12 mouse cellular contexts compared by ENCODE assay signal in the genomic region with DNA sequence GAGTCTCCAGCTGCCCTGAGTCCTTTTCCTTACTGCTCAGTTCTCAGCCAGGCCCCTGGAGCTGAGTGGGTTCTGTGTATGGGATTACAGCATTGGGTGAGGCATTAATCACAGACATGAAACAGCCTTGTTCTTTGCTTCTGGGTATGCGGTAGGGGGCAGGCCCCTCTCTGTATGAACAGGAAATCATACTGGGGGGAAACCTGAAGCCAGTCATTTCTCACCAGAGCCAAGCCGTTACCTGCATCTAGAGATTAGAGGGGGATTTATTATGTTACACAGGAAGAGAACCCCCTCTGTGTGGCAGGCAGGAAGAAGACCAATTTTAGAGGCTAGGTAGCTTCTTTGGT. TPM values are rescaled to one million over a fixed set of nuclear protein-coding genes. Genes with fewer than 3 reads are reported as not detected.
A peak's percentile ranks its signal among the peaks of the same experiment; 100 is the strongest.
DNase-seq lines count a peak whose midpoint lies in the region; ATAC-seq and TF ChIP-seq lines count a peak whose summit lies in the region.
"Had no signal": no experiment of that assay in that cellular context is flagged by ENCODE, and none has a peak within 500 bp of the region (broad histone marks: within the 10 kb centered on the region; RNA-seq: fewer than 3 reads in every experiment).

No protein-coding gene starts in this region.

- TF ChIP-seq POLR2A in heart, adult 2 months (IDR thresholded peaks at IDR 0.05; ENCODE audit: insufficient read depth, low read depth, low read length) = no peak

- H3K9ac ChIP-seq in heart, embryonic 11.5 days (ENCODE audit: low read depth, low read length) = no peak overlapping the region
- no peak overlapping the region for H3K9ac ChIP-seq in heart, adult 2 months (ENCODE audit: low read depth, low read length)
- H3K9ac ChIP-seq in lung, embryonic 15.5 days = no peak overlapping the region
- H3K9ac ChIP-seq in lung, postnatal 0 days (replicated peaks; ENCODE audit: low read depth) = no peak overlapping the region
- no peak overlapping the region for H3K9ac ChIP-seq in stomach, embryonic 15.5 days
- H3K9ac ChIP-seq in liver, postnatal 0 days (replicated peaks) = no peak overlapping the region

- H3K9me3 ChIP-seq in heart, embryonic 11.5 days (replicated peaks; ENCODE audit: control insufficient read depth, low read length) = peaks cover 5% of the 10 kb centered on the region; the same call in 1 of the 2 replicates
- no peaks in the 10 kb centered on the region for H3K9me3 ChIP-seq in lung, embryonic 15.5 days
- H3K9me3 ChIP-seq in lung, postnatal 0 days (ENCODE audit: low read length) = no peaks in the 10 kb centered on the region
- H3K9me3 ChIP-seq in limb, embryonic 10.5 days (replicated peaks) = no peaks in the 10 kb centered on the region
- H3K9me3 ChIP-seq in stomach, embryonic 15.5 days = no peaks in the 10 kb centered on the region
- H3K9me3 ChIP-seq in liver, postnatal 0 days (ENCODE audit: low read length) = peaks cover 2% of the 10 kb centered on the region; the same call in 1 of the 2 replicates

- no peak for TF ChIP-seq EP300 in heart, adult 2 months (IDR thresholded peaks at IDR 0.05; ENCODE audit: insufficient read depth, low read depth, low read length)
- TF ChIP-seq EP300 in lung, postnatal 0 days (IDR thresholded peaks at IDR 0.05) = no peak
- no peak for TF ChIP-seq EP300 in liver, postnatal 0 days (IDR thresholded peaks at IDR 0.05; ENCODE audit: low read depth)

- H3K27me3 ChIP-seq in heart, embryonic 11.5 days (ENCODE audit: control insufficient read depth, insufficient read depth, low read length) = no peaks in the 10 kb centered on the region; the same call in 1 of the 2 replicates
- H3K27me3 ChIP-seq in heart, adult 2 months (ENCODE audit: control insufficient read depth, insufficient read depth, low read length) = no peaks in the 10 kb centered on the region
- H3K27me3 ChIP-seq in lung, embryonic 15.5 days = peaks cover 16% of the 10 kb centered on the region; the same call in 1 of the 2 replicates
- H3K27me3 ChIP-seq in lung, postnatal 0 days (replicated peaks; ENCODE audit: insufficient read depth, low read length) = no peaks in the 10 kb centered on the region
- peaks cover 12% of the 10 kb centered on the region for H3K27me3 ChIP-seq in limb, embryonic 10.5 days (ENCODE audit: low read depth, poor library complexity, severe bottlenecking)
- H3K27me3 ChIP-seq in stomach, embryonic 15.5 days (replicated peaks) = 0 out of 2 replicates have a peak, but pooled peaks cover 5% of the 10 kb centered on the region
- H3K27me3 ChIP-seq in liver, postnatal 0 days (ENCODE audit: insufficient read depth, low read length) = 0 out of 2 replicates have a peak, but pooled peaks cover 4% of the 10 kb centered on the region

- no peak for TF ChIP-seq CTCF in heart, adult 2 months (IDR thresholded peaks at IDR 0.05)
- no peak for TF ChIP-seq CTCF in lung, postnatal 0 days (IDR thresholded peaks at IDR 0.05)
- TF ChIP-seq CTCF in liver, postnatal 0 days (IDR thresholded peaks at IDR 0.05; ENCODE audit: low read depth) = no peak

- no peaks in the 10 kb centered on the region for H3K36me3 ChIP-seq in heart, embryonic 11.5 days (ENCODE audit: control insufficient read depth, insufficient read depth, low read length)
- no peaks in the 10 kb centered on the region for H3K36me3 ChIP-seq in heart, adult 2 months (ENCODE audit: control insufficient read depth, insufficient read depth, low read length)
- no peaks in the 10 kb centered on the region for H3K36me3 ChIP-seq in lung, embryonic 15.5 days
- H3K36me3 ChIP-seq in lung, postnatal 0 days (ENCODE audit: insufficient read depth, low read length) = no peaks in the 10 kb centered on the region
- H3K36me3 ChIP-seq in limb, embryonic 10.5 days = no peaks in the 10 kb centered on the region
- no peaks in the 10 kb centered on the region for H3K36me3 ChIP-seq in stomach, embryonic 15.5 days
- H3K36me3 ChIP-seq in liver, postnatal 0 days (replicated peaks; ENCODE audit: insufficient read depth, low read length) = no peaks in the 10 kb centered on the region
- H3K36me3 ChIP-seq: neural tube, embryonic 13.5 days had no signal

- ATAC-seq in heart, embryonic 11.5 days (replicated peaks; ENCODE audit: insufficient number of reproducible peaks, low FRiP score, low TSS enrichment) = 0 out of 2 replicates have a peak, but pooled peaks have one; percentile 17
- ATAC-seq in lung, embryonic 15.5 days (ENCODE audit: borderline replicate concordance, extremely low read depth, low FRiP score, low TSS enrichment) = no peak
- no peak for ATAC-seq in lung, postnatal 0 days
- ATAC-seq in stomach, embryonic 15.5 days (ENCODE audit: insufficient read depth, low FRiP score, low read depth) = no peak
- ATAC-seq in liver, postnatal 0 days = no peak
- ATAC-seq: inflammation-experienced regulatory T-cells, adult 6 months had no signal

- peaks cover 20% of the 10 kb centered on the region for H3K4me1 ChIP-seq in heart, embryonic 11.5 days (ENCODE audit: control insufficient read depth, insufficient read depth, low read length)
- H3K4me1 ChIP-seq in heart, adult 2 months (ENCODE audit: control insufficient read depth, insufficient read depth, low read length) = peaks cover 2% of the 10 kb centered on the region
- peaks cover 24% of the 10 kb centered on the region for H3K4me1 ChIP-seq in lung, embryonic 15.5 days
- H3K4me1 ChIP-seq in lung, postnatal 0 days (ENCODE audit: insufficient read depth, low read depth, low read length) = no peaks in the 10 kb centered on the region
- peaks cover 60% of the 10 kb centered on the region for H3K4me1 ChIP-seq in limb, embryonic 10.5 days
- peaks cover 8% of the 10 kb centered on the region for H3K4me1 ChIP-seq in stomach, embryonic 15.5 days
- H3K4me1 ChIP-seq in liver, postnatal 0 days (ENCODE audit: insufficient read depth) = no peaks in the 10 kb centered on the region

- DNase-seq in heart, adult 2 months = no peak
- DNase-seq in lung, postnatal 0 days (ENCODE audit: low spot score) = no peak
- no peak for DNase-seq in limb, embryonic 10.5 days (ENCODE audit: low spot score)
- DNase-seq in right cerebral cortex, postnatal 36 days (ENCODE audit: low spot score in 2 of 2) = no peak
- no peak for DNase-seq in liver, postnatal 0 days
- DNase-seq: thymus, postnatal 4 days had no signal

- intact Hi-C loops in heart, adult 2 months (cut with DNase I) = no loop called here

- peak overlapping the region; percentile 43; the same call in 1 of the 2 replicates for H3K4me2 ChIP-seq in heart, embryonic 11.5 days
- peak overlapping the region; percentile 45 for H3K4me2 ChIP-seq in lung, embryonic 15.5 days
- no peak overlapping the region; the same call in 1 of the 2 replicates for H3K4me2 ChIP-seq in lung, postnatal 0 days (replicated peaks; ENCODE audit: low read depth, low read length)
- H3K4me2 ChIP-seq in stomach, embryonic 15.5 days = peak overlapping the region; percentile 48
- H3K4me2 ChIP-seq in liver, postnatal 0 days (ENCODE audit: low read depth, low read length) = no peak overlapping the region

- WGBS in heart, embryonic 11.5 days (ENCODE audit: insufficient replicate concordance) = 35% methylated on average over 2 of the region's 2 CpGs
- WGBS in heart, adult 2 months = 56% methylated on average over 2 of the region's 2 CpGs
- WGBS in lung, embryonic 15.5 days = 35% methylated on average over 2 of the region's 2 CpGs
- WGBS in lung, postnatal 0 days = 24% methylated on average over 2 of the region's 2 CpGs
- WGBS in limb, embryonic 10.5 days = 14% methylated on average over 2 of the region's 2 CpGs
- WGBS in stomach, embryonic 15.5 days = 13% methylated on average over 2 of the region's 2 CpGs
- 58% methylated on average over 2 of the region's 2 CpGs for WGBS in liver, postnatal 0 days (ENCODE audit: insufficient replicate concordance)

- H3K4me3 ChIP-seq in heart, embryonic 11.5 days (ENCODE audit: low read depth, low read length) = no peak overlapping the region
- no peak overlapping the region for H3K4me3 ChIP-seq in heart, adult 2 months
- no peak overlapping the region for H3K4me3 ChIP-seq in lung, embryonic 15.5 days
- H3K4me3 ChIP-seq in lung, postnatal 0 days (ENCODE audit: low read depth, low read length) = no peak overlapping the region
- no peak overlapping the region for H3K4me3 ChIP-seq in limb, embryonic 10.5 days
- no peak overlapping the region for H3K4me3 ChIP-seq in stomach, embryonic 15.5 days (replicated peaks)
- no peak overlapping the region for H3K4me3 ChIP-seq in liver, postnatal 0 days (ENCODE audit: low read depth, low read length)
- H3K4me3 ChIP-seq: neural tube, embryonic 13.5 days had no signal

- no peaks in the 10 kb centered on the region for H3K79me2 ChIP-seq in heart, adult 2 months (replicated peaks; ENCODE audit: control insufficient read depth, insufficient read depth, low read length)

- peak overlapping the region; percentile 42; the same call in 1 of the 2 replicates for H3K27ac ChIP-seq in heart, embryonic 11.5 days (ENCODE audit: low read depth, low read length)
- H3K27ac ChIP-seq in heart, adult 2 months = no peak overlapping the region
- H3K27ac ChIP-seq in lung, embryonic 15.5 days = no peak overlapping the region
- no peak overlapping the region for H3K27ac ChIP-seq in lung, postnatal 0 days (ENCODE audit: low read length)
- H3K27ac ChIP-seq in limb, embryonic 10.5 days = peak overlapping the region; percentile 37
- peak overlapping the region; percentile 64 for H3K27ac ChIP-seq in stomach, embryonic 15.5 days
- H3K27ac ChIP-seq in liver, postnatal 0 days (ENCODE audit: low read depth) = no peak overlapping the region
- H3K27ac ChIP-seq: neural tube, embryonic 13.5 days had no signal

RNA-seq across cellular contexts. Expression of gene Gm10320, which starts 43.1 kb away (rescaled TPM):
- 0.37 and 0.65 TPM in 2 replicates for polyA plus RNA-seq in heart, embryonic 11.5 days (2014; fragmentation: Nextera tagmentation; extraction: Ambion mirVana)
- total RNA-seq in heart, adult 2 months (2021) = not detected
- polyA plus RNA-seq in heart, adult 2 months (2012; rRNA removed) = 0.27 TPM in 1 of 2 replicates, not detected in the other
- 1.3 and 1.6 TPM in 2 replicates for polyA plus RNA-seq in lung, embryonic 15.5 days (2015; fragmentation: Nextera tagmentation; extraction: Ambion mirVana)
- 1.3 and 2.0 TPM in 2 replicates for polyA plus RNA-seq in lung, postnatal 0 days (2015; fragmentation: Nextera tagmentation; extraction: Ambion mirVana)
- 0.70 and 1.5 TPM in 2 replicates for polyA plus RNA-seq in limb, embryonic 10.5 days (2016; fragmentation: Nextera tagmentation; extraction: Ambion mirVana)
- 1.7 and 8.0 TPM in 2 replicates for polyA plus RNA-seq in stomach, embryonic 15.5 days (2015; fragmentation: Nextera tagmentation; extraction: Ambion mirVana)
- polyA plus RNA-seq in liver, postnatal 0 days (2015; fragmentation: Nextera tagmentation; extraction: Ambion mirVana) = 0.63 and 0.84 TPM in 2 replicates
- total RNA-seq: left cerebral cortex, adult 18-20 months had no signal

Comparison
In these comparisons a context has a peak if more than half of its experiments do, and no peak if none do; other contexts are left out.
1. H3K27ac ChIP-seq: peak in heart, embryonic 11.5 days (single experiment), limb, embryonic 10.5 days (single experiment) and stomach, embryonic 15.5 days (single experiment); none in heart, adult 2 months (single experiment), lung, embryonic 15.5 days (single experiment), lung, postnatal 0 days (single experiment) and liver, postnatal 0 days (single experiment).
2. H3K4me2 ChIP-seq: peak in heart, embryonic 11.5 days (single experiment), lung, embryonic 15.5 days (single experiment) and stomach, embryonic 15.5 days (single experiment); none in lung, postnatal 0 days (single experiment) and liver, postnatal 0 days (single experiment).